Mouse (Mus musculus) hindbrain, embryonic 15.5 days (tissue): ENCODE results near the gene Miip. TPM values are rescaled to one million over a fixed set of nuclear protein-coding genes. Genes with fewer than 3 reads are reported as not detected.
"Not testable (repeated sequence)": the region's sequence is repeated elsewhere in the genome, so short reads cannot be mapped to it uniquely, and the experiment has no call there.

Experiments
- ATAC-seq: fragments of 200-750 bp; cut with Nextera tagmentation; 2 replicates; pipeline ENCODE4 v1.8.0; 2017; ENCODE audit warnings: low read depth, moderate number of reproducible peaks, moderate TSS enrichment; ENCODE audit not compliant: low FRiP score
- H3K27ac ChIP-seq: fragments of 300-500 bp; sonication (generic); replicated peaks from 2 replicates; pipeline ENCODE4 v1.5.1; 2015; ENCODE audit warnings: mild to moderate bottlenecking, inconsistent platforms
- H3K27me3 ChIP-seq: fragments of 300-500 bp; sonication (generic); 2 replicates; pipeline ENCODE4 v1.6.1; 2015; ENCODE audit warnings: control low read depth, inconsistent platforms
- H3K36me3 ChIP-seq: fragments of 300-500 bp; sonication (generic); 2 replicates; pipeline ENCODE4 v1.6.1; 2015; ENCODE audit warnings: control low read depth, inconsistent platforms
- H3K4me1 ChIP-seq: fragments of 300-500 bp; sonication (generic); replicated peaks from 2 replicates; pipeline ENCODE4 v1.6.1; 2015; ENCODE audit warnings: control low read depth, inconsistent platforms
- H3K4me2 ChIP-seq: fragments of 300-500 bp; sonication (generic); 2 replicates; pipeline ENCODE4 v1.6.1; 2015; ENCODE audit warnings: moderate library complexity, mild to moderate bottlenecking, inconsistent platforms
- H3K4me3 ChIP-seq: fragments of 300-500 bp; sonication (generic); 2 replicates; pipeline ENCODE4 v1.5.1; 2015; ENCODE audit warnings: mild to moderate bottlenecking, inconsistent platforms
- H3K9ac ChIP-seq: fragments of 300-500 bp; sonication (generic); 2 replicates; pipeline ENCODE4 v1.6.1; 2015; ENCODE audit warnings: inconsistent platforms
- H3K9me3 ChIP-seq: fragments of 300-500 bp; sonication (generic); 2 replicates; pipeline ENCODE4 v1.6.1; 2016; ENCODE audit warnings: control low read depth, inconsistent platforms
- WGBS: fragments of 180-500 bp; shearing (Covaris S2); methylation state at CpG from one replicate; pipeline ENCODE4 v1.1.7; 2015; 5-methylcytosine and 5-hydroxymethylcytosine counted together
- polyA plus RNA-seq: library from polyadenylated mRNA; unstranded; fragments of >200 nt; fragmentation: Nextera tagmentation; extraction: Ambion mirVana; gene quantifications from 2 replicates; pipeline ENCODE4 v1.2.1, GENCODE M21; 2015

The Miip gene
- polyA plus RNA-seq, 1 experiment from 2014 or later = 39.8 TPM

GRCm38 (mm10) chr4:147819659-147820058, 49.0 kb downstream of the Miip start:
- WGBS = 80% methylated on average over 7 of the region's 7 CpGs

GRCm38 (mm10) chr4:147814592-147815167, 53.9 kb downstream of the Miip start:
- WGBS = 86% methylated on average over 2 of the region's 2 CpGs
- no peaks in the 10 kb centered on the region for H3K27me3 ChIP-seq
- ATAC-seq = no peak
- H3K4me3 ChIP-seq = no peak overlapping the region
- peaks cover 9% of the 10 kb centered on the region; the same call in 1 of the 2 replicates for H3K9me3 ChIP-seq
- no peak overlapping the region for H3K4me2 ChIP-seq
- H3K36me3 ChIP-seq = no peaks in the 10 kb centered on the region
- H3K9ac ChIP-seq = no peak overlapping the region
- H3K27ac ChIP-seq = no peak overlapping the region
- no peaks in the 10 kb centered on the region for H3K4me1 ChIP-seq

More at GRCm38 (mm10) chr4:147819659-147820058, 49.0 kb downstream of the Miip start:
- peaks cover 41% of the 10 kb centered on the region for H3K9me3 ChIP-seq
- H3K4me1 ChIP-seq, H3K9ac ChIP-seq, H3K27ac ChIP-seq, ATAC-seq, H3K4me2 ChIP-seq, H3K4me3 ChIP-seq, H3K27me3 ChIP-seq: not testable (repeated sequence)
- H3K36me3 ChIP-seq = peaks cover 36% of the 10 kb centered on the region

DNA sequence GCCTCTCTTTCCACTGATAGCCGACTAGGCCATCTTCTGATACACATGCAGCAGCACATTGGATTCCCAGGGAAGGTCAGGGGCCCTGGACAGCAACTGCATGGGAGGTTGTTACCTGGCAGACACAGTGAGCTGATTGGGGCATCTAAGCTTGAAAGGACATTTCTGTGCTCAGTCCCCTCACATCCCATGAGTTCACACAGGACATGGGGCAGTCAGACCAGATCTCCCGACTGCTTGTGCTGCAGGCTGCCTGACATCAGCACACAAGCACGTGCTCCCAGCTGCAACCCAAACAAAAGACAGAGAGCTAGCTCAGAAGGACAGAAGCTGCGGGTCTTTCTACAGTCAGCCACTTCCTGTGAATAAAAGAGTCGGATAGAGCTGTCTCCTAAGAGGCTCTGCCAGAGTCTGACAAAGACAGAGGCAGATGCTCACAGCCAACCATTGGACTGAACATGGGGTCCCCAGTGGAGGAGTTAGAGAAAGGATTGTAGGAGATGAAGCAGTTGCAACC, 55.3 kb downstream of the Miip start:
- no peak overlapping the region for H3K27ac ChIP-seq
- no peaks in the 10 kb centered on the region for H3K27me3 ChIP-seq
- no peak overlapping the region for H3K4me2 ChIP-seq
- H3K36me3 ChIP-seq = no peaks in the 10 kb centered on the region
- H3K4me1 ChIP-seq = peaks cover 4% of the 10 kb centered on the region; the same call in 1 of the 2 replicates
- H3K4me3 ChIP-seq = no peak overlapping the region
- WGBS = 48% methylated on average over 5 of the region's 5 CpGs
- H3K9ac ChIP-seq = no peak overlapping the region
- ATAC-seq = no peak
- H3K9me3 ChIP-seq = peaks cover 9% of the 10 kb centered on the region; the same call in 1 of the 2 replicates

Other genes starting within 250 kb of the Miip start
- 2.0 and 2.9 TPM in 2 replicates for gene Zfp979, start 226.3 kb downstream of the Miip start, polyA plus RNA-seq
- gene Zfp534, start 166.3 kb downstream of the Miip start, polyA plus RNA-seq = not detected in 2 replicates
- 3.9 and 4.7 TPM in 2 replicates for gene Zfp984, start 59.0 kb downstream of the Miip start, polyA plus RNA-seq
- gene Zfp933, start 20.4 kb downstream of the Miip start, polyA plus RNA-seq = 7.0 and 7.8 TPM in 2 replicates
- 10.7 and 12.5 TPM in 2 replicates for gene Fv1, start 163 bp upstream of the Miip start, polyA plus RNA-seq
- 93.6 and 104 TPM in 2 replicates for gene Mfn2, start 35.9 kb upstream of the Miip start, polyA plus RNA-seq
- gene Plod1, start 68.0 kb upstream of the Miip start, polyA plus RNA-seq = 25.9 and 26.3 TPM in 2 replicates
- gene 2510039O18Rik, start 72.1 kb upstream of the Miip start, polyA plus RNA-seq = 13.3 and 14.0 TPM in 2 replicates
- gene Nppb, start 117.0 kb upstream of the Miip start, polyA plus RNA-seq = 0.19 and 0.35 TPM in 2 replicates
- 1.6 and 1.7 TPM in 2 replicates for gene Nppa, start 131.9 kb upstream of the Miip start, polyA plus RNA-seq
- 31.3 and 32.8 TPM in 2 replicates for gene Clcn6, start 170.0 kb upstream of the Miip start, polyA plus RNA-seq
- gene Mthfr, start 170.3 kb upstream of the Miip start, polyA plus RNA-seq = 18.0 and 22.1 TPM in 2 replicates
- 6.0 and 6.8 TPM in 2 replicates for gene Agtrap, start 219.2 kb upstream of the Miip start, polyA plus RNA-seq